Comparison of ENCODE assay signal across 15 mouse cellular contexts in genomic region chr3:155186456-155186855, GRCm38 (mm10).
"Had no signal": no experiment of that assay in that cellular context is flagged by ENCODE, and none has a peak within 500 bp of the region (broad histone marks: within the 10 kb centered on the region; RNA-seq: fewer than 3 reads in every experiment).

No protein-coding gene starts in this region.

- H3K4me3 ChIP-seq: left cerebral cortex, adult 2 months; liver, embryonic 13.5 days; lung, embryonic 15.5 days; megakaryocyte, embryonic 14.5 days had no signal

- DNase-seq: kidney, adult 18-20 months; kidney, adult 9 months; kidney, postnatal 36 days; layer of hippocampus, postnatal 36 days; liver, embryonic 13.5 days; lung, postnatal 10 days; lung, postnatal 36 days; midbrain, embryonic 14.5 days; thymus, adult 2 months; thymus, postnatal 14 days; thymus, postnatal 4 days had no signal

- H3K9me3 ChIP-seq: liver, embryonic 13.5 days; lung, embryonic 15.5 days had no signal

- H3K4me1 ChIP-seq: liver, embryonic 13.5 days; lung, embryonic 15.5 days; megakaryocyte, embryonic 14.5 days had no signal

- H3K27ac ChIP-seq: left cerebral cortex, adult 2 months; liver, embryonic 13.5 days; lung, embryonic 15.5 days had no signal

- H3K9ac ChIP-seq: liver, embryonic 13.5 days; lung, embryonic 15.5 days had no signal

- H3K27me3 ChIP-seq: liver, embryonic 13.5 days; lung, embryonic 15.5 days; megakaryocyte, embryonic 14.5 days had no signal

- H3K36me3 ChIP-seq: liver, embryonic 13.5 days; lung, embryonic 15.5 days had no signal

- H3K4me2 ChIP-seq: liver, embryonic 13.5 days; lung, embryonic 15.5 days; midbrain, embryonic 11.5 days had no signal
